Mouse (Mus musculus) heart, adult 2 months (tissue): Measurements from ENCODE around the gene Defb28. TPM values are rescaled to one million over a fixed set of nuclear protein-coding genes. Genes with fewer than 3 reads are reported as not detected.

Experiments
- DNase-seq, 2 experiments: peaks; one replicate each; pipeline ENCODE4 v3.0.0; 2021
- H3K27ac ChIP-seq: fragments of 200-600 bp; 2 replicates; pipeline ENCODE4 v1.8.1; 2022
- H3K27me3 ChIP-seq: fragments of 200-500 bp; 2 replicates; pipeline ENCODE4 v1.6.1; 2012; ENCODE audit warnings: mild to moderate bottlenecking, low read length, inconsistent platforms, mixed read lengths; ENCODE audit not compliant: control insufficient read depth, insufficient read depth
- H3K36me3 ChIP-seq: fragments of 200-500 bp; 2 replicates; pipeline ENCODE4 v1.6.1; 2012; ENCODE audit warnings: low read length, inconsistent platforms; ENCODE audit not compliant: control insufficient read depth, insufficient read depth
- H3K4me1 ChIP-seq: fragments of 200-500 bp; 2 replicates; pipeline ENCODE4 v1.6.1; 2011; ENCODE audit warnings: low read length; ENCODE audit not compliant: control insufficient read depth, insufficient read depth
- H3K4me3 ChIP-seq: fragments of 200-600 bp; 2 replicates; pipeline ENCODE4 v1.8.1; 2022
- H3K79me2 ChIP-seq: fragments of 200-500 bp; replicated peaks from 2 replicates; pipeline ENCODE4 v1.6.1; 2012; ENCODE audit warnings: mild to moderate bottlenecking, inconsistent platforms, low read length, moderate library complexity, mixed read lengths; ENCODE audit not compliant: control insufficient read depth, insufficient read depth
- H3K9ac ChIP-seq: fragments of 200-500 bp; 2 replicates; pipeline ENCODE4 v1.6.1; 2012; ENCODE audit warnings: low read depth, mild to moderate bottlenecking, control low read depth, inconsistent platforms, low read length, mixed read lengths
- CTCF ChIP-seq: fragments of 200-600 bp; IDR thresholded peaks from 2 replicates; pipeline ENCODE4 v1.8.1; 2022; ENCODE audit warnings: antibody characterized with exemption, mild to moderate bottlenecking, moderate library complexity
- EP300 ChIP-seq: fragments of 200-500 bp; IDR thresholded peaks from 2 replicates; pipeline ENCODE4 v1.6.1; 2011; ENCODE audit warnings: low read depth, low read length, control low read depth; ENCODE audit not compliant: insufficient read depth
- POLR2A ChIP-seq: fragments of 200-500 bp; IDR thresholded peaks from 2 replicates; pipeline ENCODE4 v1.6.1; 2011; ENCODE audit warnings: mild to moderate bottlenecking, low read depth, low read length, control low read depth; ENCODE audit not compliant: insufficient read depth
- WGBS: fragments of 180-500 bp; shearing (Covaris S2); methylation state at CpG from one replicate; pipeline ENCODE4 v1.1.7; 2018; 5-methylcytosine and 5-hydroxymethylcytosine counted together
- intact Hi-C: fragments of 180-260 bp; cut with DNase I; formaldehyde crosslinking; loops from one replicate; pipeline ENCODE4 v1.15.1; 2025
- polyA plus RNA-seq: library from polyadenylated mRNA; depleted of rRNA; stranded (reverse); fragments of >200 nt; gene quantifications from 2 replicates; pipeline ENCODE4 v1.2.3, GENCODE M21; 2012; rRNA removed
- total RNA-seq, 2 experiments: library from RNA; stranded (reverse); gene quantifications; 2 replicates each; pipeline ENCODE4 v1.2.3; 2021

Defb28 gene
- total and polyA plus RNA-seq, 3 experiments, result not detected

GRCm38 (mm10) chr2:152570313-152570712, 52.3 kb downstream of the Defb28 start:
- no peak overlapping the region for H3K4me3 ChIP-seq
- H3K27ac ChIP-seq, result no peak overlapping the region
- H3K79me2 ChIP-seq, result no peaks in the 10 kb centered on the region
- no peaks in the 10 kb centered on the region for H3K36me3 ChIP-seq
- H3K27me3 ChIP-seq, result no peaks in the 10 kb centered on the region
- 78% methylated on average over 6 of the region's 6 CpGs for WGBS
- no peak overlapping the region for H3K9ac ChIP-seq
- no peaks in the 10 kb centered on the region for H3K4me1 ChIP-seq
- DNase-seq, result no peak
- intact Hi-C loops, result no loop called here
- TF ChIP-seq EP300 (no peak), CTCF (no peak), POLR2A (no peak)

Other genes starting within 250 kb of the Defb28 start
- gene Tbc1d20, start 224.4 kb upstream of the Defb28 start, total RNA-seq, result 10 to 100 TPM; 39.0 to 46.5 TPM
- gene Tbc1d20, start 224.4 kb upstream of the Defb28 start, polyA plus RNA-seq, result 43.1 and 60.1 TPM in 2 replicates
- gene Rbck1, start 185.6 kb upstream of the Defb28 start, total RNA-seq, result 10 to 100 TPM; 44.3 to 45.2 TPM
- gene Rbck1, start 185.6 kb upstream of the Defb28 start, polyA plus RNA-seq, result 107 and 128 TPM in 2 replicates
- gene Trib3, start 174.2 kb upstream of the Defb28 start, total RNA-seq, result 1 to 10 TPM; 2.4 to 3.6 TPM
- 2.3 and 3.3 TPM in 2 replicates for gene Trib3, start 174.2 kb upstream of the Defb28 start, polyA plus RNA-seq
- gene Nrsn2, start 141.6 kb upstream of the Defb28 start, total RNA-seq, result not detected
- 0.31 TPM in 1 of 2 replicates, not detected in the other for gene Nrsn2, start 141.6 kb upstream of the Defb28 start, polyA plus RNA-seq
- gene Sox12, start 120.2 kb upstream of the Defb28 start, total RNA-seq, result 1 to 10 TPM; 6.9 to 8.3 TPM
- gene Sox12, start 120.2 kb upstream of the Defb28 start, polyA plus RNA-seq, result 7.6 and 8.8 TPM in 2 replicates
- gene Zcchc3, start 103.2 kb upstream of the Defb28 start, total RNA-seq, result 1 to 10 TPM; 6.7 to 9.1 TPM
- gene Zcchc3, start 103.2 kb upstream of the Defb28 start, polyA plus RNA-seq, result 4.0 and 5.5 TPM in 2 replicates
- gene 6820408C15Rik, start 102.7 kb upstream of the Defb28 start, total RNA-seq, result 1 to 10 TPM; 1.5 to 2.4 TPM
- gene 6820408C15Rik, start 102.7 kb upstream of the Defb28 start, polyA plus RNA-seq, result 2.5 and 4.0 TPM in 2 replicates
- not detected for gene Defb23, start 53.6 kb upstream of the Defb28 start, total RNA-seq
- gene Defb23, start 53.6 kb upstream of the Defb28 start, polyA plus RNA-seq, result not detected in 2 replicates
- not detected for gene Defb20, start 41.2 kb upstream of the Defb28 start, total RNA-seq
- gene Defb20, start 41.2 kb upstream of the Defb28 start, polyA plus RNA-seq, result not detected in 2 replicates
- not detected for gene Defb22, start 28.1 kb upstream of the Defb28 start, total RNA-seq
- not detected in 2 replicates for gene Defb22, start 28.1 kb upstream of the Defb28 start, polyA plus RNA-seq
- gene Defb26, start 6.6 kb upstream of the Defb28 start, total RNA-seq, result not detected
- gene Defb26, start 6.6 kb upstream of the Defb28 start, polyA plus RNA-seq, result not detected in 2 replicates
- not detected for gene Defb29, start 21.8 kb downstream of the Defb28 start, total RNA-seq
- gene Defb29, start 21.8 kb downstream of the Defb28 start, polyA plus RNA-seq, result not detected in 2 replicates
- not detected for gene Gm17416, start 51.1 kb downstream of the Defb28 start, total RNA-seq
- gene Gm17416, start 51.1 kb downstream of the Defb28 start, polyA plus RNA-seq, result not detected in 2 replicates
- not detected for gene Defb21, start 54.5 kb downstream of the Defb28 start, total RNA-seq
- not detected in 2 replicates for gene Defb21, start 54.5 kb downstream of the Defb28 start, polyA plus RNA-seq
- not detected for gene Defb19, start 62.1 kb downstream of the Defb28 start, total RNA-seq
- 0.43 and 0.97 TPM in 2 replicates for gene Defb19, start 62.1 kb downstream of the Defb28 start, polyA plus RNA-seq
- gene Defb45, start 81.1 kb downstream of the Defb28 start, total RNA-seq, result not detected
- not detected in 2 replicates for gene Defb45, start 81.1 kb downstream of the Defb28 start, polyA plus RNA-seq
- gene Defb36, start 86.1 kb downstream of the Defb28 start, total RNA-seq, result not detected
- gene Defb36, start 86.1 kb downstream of the Defb28 start, polyA plus RNA-seq, result not detected in 2 replicates
- not detected for gene Defb25, start 104.8 kb downstream of the Defb28 start, total RNA-seq
- gene Defb25, start 104.8 kb downstream of the Defb28 start, polyA plus RNA-seq, result not detected in 2 replicates
- gene Rem1, start 108.7 kb downstream of the Defb28 start, total RNA-seq, result 1 to 10 TPM; 5.8 to 7.1 TPM
- 5.6 and 7.1 TPM in 2 replicates for gene Rem1, start 108.7 kb downstream of the Defb28 start, polyA plus RNA-seq
- gene H13, start 151.2 kb downstream of the Defb28 start, total RNA-seq, result 10 to 100 TPM; 33.9 to 37.6 TPM
- gene H13, start 151.2 kb downstream of the Defb28 start, polyA plus RNA-seq, result 42.9 and 43.5 TPM in 2 replicates
- 10 to 100 TPM; 14.8 to 18.2 TPM for gene Mcts2, start 168.8 kb downstream of the Defb28 start, total RNA-seq
- 8.6 and 12.1 TPM in 2 replicates for gene Mcts2, start 168.8 kb downstream of the Defb28 start, polyA plus RNA-seq
- 10 to 100 TPM; 56.5 to 59.8 TPM for gene Id1, start 218.0 kb downstream of the Defb28 start, total RNA-seq
- gene Id1, start 218.0 kb downstream of the Defb28 start, polyA plus RNA-seq, result 74.7 and 113 TPM in 2 replicates
- gene Cox4i2, start 235.9 kb downstream of the Defb28 start, total RNA-seq, result 10 to 100 TPM; 12.1 to 18.0 TPM
- 12.0 and 13.2 TPM in 2 replicates for gene Cox4i2, start 235.9 kb downstream of the Defb28 start, polyA plus RNA-seq